Mouse (Mus musculus): ENCODE measurements around the gene Gm815.

The Gm815 gene

GRCm38 (mm10) chr19:26879856-26880255 lies 5.8 kb upstream of the Gm815 start:
- DNase-seq: peak; percentile 79

DNA sequence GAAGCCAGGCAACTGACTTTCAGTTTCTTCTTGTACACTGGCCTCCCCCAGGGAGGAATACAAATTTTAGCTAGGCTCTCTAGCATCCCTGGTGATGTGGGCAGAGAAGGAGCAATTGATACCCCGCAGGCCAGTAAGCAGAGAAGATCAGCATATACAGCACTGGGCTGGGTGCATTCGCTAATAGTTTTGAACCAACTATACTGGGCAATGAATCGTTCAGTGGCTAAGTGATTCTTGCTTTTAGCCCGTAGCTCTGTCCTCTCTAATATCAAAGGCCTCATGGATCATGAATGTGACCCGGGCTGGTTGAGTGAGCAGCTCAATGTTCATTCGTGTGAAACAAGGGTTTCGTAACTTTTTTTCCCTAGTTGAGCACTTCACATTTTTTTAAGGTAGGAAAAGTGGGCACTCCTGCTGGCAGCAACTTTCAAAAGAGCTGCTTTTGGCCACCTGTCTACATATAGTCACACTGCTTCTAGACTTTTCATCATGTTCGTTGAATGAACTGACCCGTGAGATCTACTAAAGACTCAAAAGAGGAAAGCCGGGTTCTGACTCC lies 3.7 kb upstream of the Gm815 start:
- peak; percentile 21 for DNase-seq

DNA sequence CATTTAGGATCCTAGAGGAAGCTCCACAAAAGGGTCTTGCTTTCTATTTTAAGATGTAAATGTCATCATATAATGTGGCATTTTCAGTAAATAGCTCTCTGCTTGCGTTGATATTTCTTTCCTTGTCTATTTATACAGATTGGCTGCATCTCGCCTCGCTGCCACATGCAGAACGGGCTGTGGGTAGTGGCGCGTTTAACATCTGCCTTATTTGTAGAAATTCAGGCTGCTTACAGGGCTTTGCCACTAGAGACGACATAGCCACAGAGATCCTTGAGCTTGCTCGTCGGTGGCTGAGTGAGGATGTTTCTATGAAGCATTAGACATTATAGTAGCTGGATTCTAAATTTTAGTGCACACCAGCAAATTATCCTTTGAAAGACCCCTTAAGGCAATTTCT lies 2.5 kb downstream of the Gm815 start:
- no peak for DNase-seq

DNA sequence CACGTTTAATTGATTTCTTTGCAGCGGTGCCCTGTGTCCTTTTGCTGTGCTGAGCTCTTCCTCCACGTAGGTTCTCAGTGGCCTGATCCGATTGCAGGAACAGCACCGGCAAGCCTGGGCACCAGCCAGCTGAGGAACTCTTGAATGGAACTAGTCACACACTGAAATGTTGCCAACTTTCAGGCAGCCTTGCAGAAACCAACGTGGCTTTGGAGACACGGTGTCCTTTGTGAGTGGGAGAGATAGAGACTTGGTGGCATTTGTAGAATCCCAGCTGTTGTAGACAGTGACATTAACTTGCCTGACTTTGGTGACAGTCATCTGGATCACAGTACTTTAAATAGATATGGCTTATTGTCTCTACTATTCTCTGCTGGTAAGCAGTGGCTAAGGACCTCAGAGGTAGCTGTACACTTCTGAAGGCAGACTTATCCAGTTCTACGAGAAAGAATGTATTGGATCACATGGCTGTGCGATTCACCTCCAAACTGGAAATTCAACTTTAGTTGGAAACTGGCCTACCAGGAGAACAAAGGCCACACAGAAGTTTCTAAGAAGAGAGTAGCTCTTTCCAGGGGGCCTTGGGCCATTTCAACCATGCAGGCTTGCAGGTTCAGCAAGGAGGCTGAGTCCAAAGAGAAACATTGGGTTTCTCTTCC lies 5.8 kb downstream of the Gm815 start:
- DNase-seq: peak; percentile 90

DNA sequence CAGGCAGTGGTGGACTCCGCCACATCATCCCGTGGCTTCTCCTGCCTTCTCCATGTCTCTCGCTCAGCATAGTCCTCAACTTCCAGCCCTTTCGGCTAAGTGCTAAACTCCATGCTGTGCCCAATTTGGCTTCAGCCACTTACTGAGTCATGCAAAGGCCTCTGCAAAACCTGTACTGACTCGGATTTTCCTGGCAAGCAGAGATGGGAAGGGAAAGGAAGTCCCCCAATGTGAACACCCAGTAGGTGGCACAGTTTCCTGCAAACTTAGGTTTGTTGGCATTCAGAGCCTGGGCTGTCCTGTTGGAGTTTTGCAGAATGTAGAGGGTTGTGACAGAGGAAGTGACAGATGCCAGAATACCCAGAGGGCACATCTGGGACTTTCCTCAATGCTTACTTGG lies 7.2 kb downstream of the Gm815 start:
- DNase-seq: peak; percentile 89

GRCm38 (mm10) chr19:26902162-26902561 lies 16.5 kb downstream of the Gm815 start:
- DNase-seq: no peak

DNA sequence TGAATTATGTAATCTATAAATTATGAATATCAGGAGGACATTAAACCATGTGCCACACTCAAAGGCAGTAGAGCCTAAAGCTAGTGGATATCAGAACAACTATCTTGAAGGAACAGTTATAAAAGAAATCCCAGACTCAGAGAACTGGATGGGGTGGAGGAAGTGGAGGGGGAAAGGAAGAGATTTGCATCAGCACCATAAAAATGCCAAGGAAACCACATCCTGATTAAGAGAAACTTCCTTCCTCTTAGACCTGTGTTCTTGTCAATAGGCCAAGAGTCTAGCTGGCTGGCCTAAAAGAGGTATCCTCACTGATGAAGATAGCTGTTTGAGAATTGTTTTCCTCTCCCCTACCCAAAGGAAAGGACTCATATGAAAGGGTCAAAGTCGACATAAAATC lies 28.6 kb downstream of the Gm815 start:
- DNase-seq: no peak

DNA sequence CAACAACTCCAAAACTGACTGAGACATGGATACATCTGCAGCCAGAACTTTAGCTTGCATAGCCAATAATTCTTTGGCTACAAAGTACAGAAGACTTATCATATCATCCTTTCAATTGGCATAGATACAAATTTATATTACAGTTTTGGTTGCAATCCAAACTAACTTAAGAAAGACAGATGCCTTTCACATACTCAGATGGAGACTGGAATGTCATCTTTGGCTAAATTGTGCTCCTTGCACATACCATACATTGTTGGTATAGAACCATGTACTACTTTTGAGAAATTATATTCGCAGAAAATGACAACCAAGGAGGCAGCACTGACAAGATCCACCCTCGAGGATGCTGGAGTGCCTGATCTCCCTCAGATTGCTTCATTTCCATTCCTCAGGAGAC lies 35.1 kb downstream of the Gm815 start:
- DNase-seq: no peak

- DNase-seq: no peak
These were observed 44.9 kb downstream of the Gm815 start for GRCm38 (mm10) chr19:26930295-26931283.

- DNase-seq: no peak
These were observed 48.5 kb downstream of the Gm815 start for GRCm38 (mm10) chr19:26934186-26934585.
